Mouse (Mus musculus): ENCODE data around the gene Rhbdl3.

Gene Rhbdl3

DNA sequence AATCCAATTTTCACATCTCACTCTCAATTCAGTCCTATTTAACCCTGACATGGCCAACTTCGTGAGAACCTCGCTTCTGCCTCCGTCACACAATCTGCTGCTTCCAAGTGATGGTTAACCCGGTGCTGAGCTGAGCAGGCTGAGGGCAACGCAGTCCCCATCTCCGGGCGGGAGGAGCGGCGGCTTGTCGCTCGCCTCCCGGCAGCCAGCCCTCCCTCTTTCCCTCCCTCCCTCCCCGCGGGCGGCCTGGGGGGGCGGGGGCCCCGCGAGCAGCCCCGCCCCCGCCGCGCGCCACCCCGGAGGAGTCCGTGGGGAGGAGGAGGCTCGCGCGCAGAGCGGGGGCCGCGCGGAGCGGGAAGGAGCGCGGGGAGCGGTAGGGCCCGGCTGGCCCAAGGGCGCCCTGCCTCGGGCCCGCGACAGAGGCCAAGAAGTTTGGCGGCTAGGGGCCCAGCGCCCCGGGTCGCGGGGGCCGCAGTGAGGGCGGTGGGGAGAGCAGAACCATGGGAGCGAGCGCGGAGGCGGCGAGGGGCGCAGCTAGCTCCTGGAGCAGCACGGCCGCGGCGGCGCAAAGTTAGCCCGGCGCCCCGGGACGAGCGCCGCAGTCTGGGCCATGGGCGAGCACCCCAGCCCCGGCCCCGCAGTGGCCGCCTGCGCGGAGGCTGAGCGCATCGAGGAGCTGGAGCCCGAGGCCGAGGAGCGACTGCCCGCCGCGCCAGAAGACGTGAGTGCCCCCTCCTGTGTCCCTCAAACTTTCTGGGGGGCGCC lies at the start of gene Rhbdl3:
Gene Rhbdl3 (plus strand): TSS at position 362 of the 765 bp plus-strand sequence.
- DNase-seq (ENCODE audit: low spot score) = no peak

DNA sequence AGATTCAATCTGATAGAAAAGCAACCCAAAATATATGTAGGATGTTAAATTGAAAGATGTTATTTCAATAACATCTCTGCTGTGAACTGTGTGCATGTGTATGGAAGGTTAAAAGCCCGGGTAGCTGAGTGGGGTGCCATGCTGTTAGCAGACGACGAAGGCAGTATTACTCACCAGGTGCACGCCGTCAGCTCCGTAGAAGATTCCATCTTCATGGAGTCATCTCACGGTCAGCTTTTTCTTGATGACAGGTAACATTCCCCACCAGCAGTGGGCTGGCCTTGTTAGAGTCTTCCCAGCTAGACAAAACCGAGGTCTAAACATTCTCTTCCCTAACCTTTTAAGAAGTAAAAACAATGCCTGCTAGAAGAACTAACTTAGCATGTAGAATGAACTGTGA lies 36.6 kb upstream of the Rhbdl3 start:
- no peak for DNase-seq (ENCODE audit: low spot score)

DNA sequence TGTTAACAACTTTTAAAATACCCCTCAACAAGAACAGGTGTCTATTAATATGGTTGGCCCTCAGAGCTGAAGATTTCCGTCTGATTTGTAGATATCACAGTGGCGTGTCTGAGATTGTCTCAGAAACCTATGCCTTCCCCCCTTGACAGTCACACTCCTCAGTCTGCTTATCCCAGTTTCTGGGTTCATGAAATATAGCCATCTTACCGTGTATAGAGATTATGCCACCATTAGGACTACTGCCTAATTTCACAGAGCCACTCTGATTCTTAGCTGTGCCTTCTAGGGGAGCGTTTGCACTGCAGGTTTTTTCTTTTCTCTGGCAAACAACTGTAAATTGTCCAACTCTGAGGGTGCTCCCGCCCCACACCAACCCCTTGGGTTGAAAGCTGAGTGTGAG lies 29.6 kb upstream of the Rhbdl3 start:
- no peak for DNase-seq (ENCODE audit: low spot score)

DNA sequence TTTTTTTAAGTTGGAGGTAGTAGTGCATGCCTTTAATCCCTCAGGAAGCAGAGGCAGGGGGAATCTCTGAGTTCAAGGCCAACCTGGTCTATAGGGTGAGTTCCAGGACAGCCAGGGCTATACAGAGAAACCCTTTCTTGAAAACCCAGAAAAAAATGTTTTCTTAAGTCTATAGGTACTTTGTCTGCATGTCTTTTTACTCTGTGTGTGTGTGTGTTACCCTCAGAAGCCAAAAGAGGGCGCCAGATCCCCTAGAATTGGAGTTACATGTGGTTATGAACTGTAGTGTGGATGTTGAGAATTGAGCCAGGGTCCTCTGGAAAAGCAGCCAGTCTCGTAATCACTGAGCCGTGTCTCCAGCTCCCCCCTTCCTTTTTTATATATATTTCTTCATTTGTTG lies 25.7 kb upstream of the Rhbdl3 start:
- no peak for DNase-seq (ENCODE audit: low spot score)

DNA sequence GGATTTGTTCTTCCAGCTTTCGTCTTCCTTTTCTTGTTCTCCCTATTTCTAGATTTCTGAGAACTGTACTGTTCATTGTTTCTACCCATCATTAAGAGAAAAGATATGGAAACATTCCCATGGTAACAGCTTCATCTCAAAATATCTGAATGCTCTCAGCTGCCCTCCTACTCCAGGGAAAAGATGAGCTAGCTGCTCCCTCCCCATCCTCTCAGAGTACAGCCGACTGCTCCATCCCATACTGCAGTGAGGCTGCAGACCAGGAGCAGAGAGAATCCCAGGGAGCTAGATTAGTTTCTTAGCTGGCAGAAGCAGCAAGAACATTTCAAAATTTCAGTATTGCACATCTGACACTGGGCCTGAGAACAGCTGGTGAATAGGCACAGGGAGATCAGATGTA lies 22.7 kb upstream of the Rhbdl3 start:
- DNase-seq (ENCODE audit: low spot score) = no peak

DNA sequence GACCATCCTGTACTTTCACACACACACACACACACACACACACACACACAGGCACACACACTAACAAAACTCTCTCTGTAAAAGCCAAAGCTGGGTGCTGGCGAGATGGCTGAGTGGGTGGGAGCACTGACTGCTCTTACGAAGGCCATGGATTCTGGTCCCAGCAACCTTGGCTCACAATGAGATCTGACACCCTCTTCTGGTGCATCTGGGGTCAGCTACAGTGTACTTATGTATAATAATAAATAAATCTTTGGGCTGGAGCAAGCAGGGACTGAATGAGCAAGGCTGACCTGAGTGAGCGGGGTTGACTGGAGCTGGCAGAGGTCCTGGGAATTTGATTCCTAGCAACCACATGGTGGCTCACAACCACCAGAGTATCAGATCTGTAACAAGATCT lies 16.9 kb upstream of the Rhbdl3 start:
- DNase-seq (ENCODE audit: low spot score) = no peak

DNA sequence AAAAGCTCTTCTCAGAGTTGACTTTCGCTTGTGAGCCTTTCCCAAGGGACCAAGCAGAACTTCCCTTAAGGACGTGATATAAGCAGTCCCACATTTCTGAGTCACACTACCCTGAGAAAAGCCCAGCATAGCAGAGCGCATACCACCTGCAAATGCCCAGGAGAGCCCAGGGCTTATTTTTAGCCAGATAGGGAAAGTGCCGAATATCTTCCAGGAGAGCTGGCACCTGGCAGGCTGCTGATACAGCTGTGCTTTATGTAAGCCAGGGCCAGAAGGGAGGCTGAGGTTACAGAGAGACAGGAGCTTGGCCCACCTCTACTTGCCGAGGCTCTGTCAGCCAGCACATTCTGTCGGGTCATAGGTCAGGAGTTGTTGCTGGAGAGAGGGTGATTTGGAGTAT lies 16.1 kb upstream of the Rhbdl3 start:
- no peak for DNase-seq (ENCODE audit: low spot score)

DNA sequence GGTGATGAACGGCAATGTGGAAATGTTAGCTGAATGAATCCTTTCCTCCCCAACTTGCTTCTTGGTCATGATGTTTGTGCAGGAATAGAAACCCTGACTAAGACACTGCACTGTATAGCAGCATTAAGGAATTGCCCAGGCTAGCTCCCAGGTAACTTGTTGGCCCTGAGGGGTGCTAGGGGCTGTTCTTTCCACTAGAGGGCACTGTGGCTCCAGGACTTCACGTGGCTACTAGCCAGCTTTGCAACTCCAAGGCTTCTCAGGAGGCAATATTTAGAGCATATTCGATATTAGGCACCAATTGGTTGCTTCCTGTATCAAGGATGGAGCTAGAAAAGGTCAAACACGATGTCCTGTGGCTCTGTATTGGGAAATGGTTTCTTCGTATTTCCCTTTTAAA lies 13.6 kb upstream of the Rhbdl3 start:
- DNase-seq (ENCODE audit: low spot score) = no peak

DNA sequence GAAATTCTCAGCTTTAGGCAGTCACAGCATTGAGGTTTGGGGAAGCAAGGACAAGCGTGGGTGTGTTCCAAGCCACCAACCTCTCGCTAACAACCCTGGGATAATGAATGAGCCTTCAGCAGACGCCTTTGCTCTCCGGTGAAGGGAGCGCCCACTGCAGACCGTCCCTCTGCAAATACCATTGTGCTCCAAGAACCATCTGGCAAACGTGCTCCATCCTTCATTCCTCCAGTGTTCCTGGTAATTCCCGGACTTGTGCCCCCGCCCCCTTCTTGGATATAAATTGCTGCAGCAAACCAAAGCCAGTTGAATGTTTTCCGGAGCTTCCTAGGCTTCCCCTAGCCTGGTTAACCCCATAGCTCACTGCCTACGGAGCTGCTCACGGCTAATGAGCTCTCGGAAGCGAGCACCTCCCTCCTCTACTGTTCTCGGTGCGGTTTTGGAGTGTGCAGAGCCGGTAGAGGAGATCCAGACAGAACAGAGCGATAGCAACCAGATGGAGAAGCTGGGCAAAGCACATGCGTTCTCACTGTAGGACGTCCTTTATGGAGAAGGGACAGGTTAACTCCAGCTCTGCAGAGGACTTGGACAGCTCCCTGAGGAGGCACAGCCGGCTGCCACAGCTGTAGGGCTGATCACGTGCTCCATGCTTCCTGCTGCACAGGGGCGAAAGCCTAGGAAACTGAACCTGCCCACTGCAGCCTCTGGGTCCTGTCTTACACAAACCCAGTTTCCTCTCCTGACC lies 10.8 kb upstream of the Rhbdl3 start:
- DNase-seq (ENCODE audit: low spot score) = no peak

DNA sequence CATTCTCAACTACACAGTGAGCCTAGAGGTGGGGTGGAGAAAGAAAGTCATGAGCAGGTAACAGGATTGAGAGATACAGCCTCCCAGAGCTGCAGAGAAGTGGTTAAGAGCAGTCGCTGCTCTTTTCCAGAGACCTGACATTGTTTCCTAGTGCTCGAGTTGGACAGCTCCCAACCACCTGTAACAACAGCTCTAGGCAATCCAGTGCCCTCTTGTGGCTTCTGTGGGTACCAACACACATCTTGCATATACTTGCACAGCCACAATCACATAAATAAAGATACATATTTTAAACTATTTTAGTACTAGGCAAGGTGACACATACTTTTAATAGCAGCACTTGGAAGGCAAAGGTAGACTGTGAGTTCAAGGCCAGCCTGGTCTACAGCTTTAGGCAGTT lies 9.7 kb upstream of the Rhbdl3 start:
- DNase-seq (ENCODE audit: low spot score) = no peak

DNA sequence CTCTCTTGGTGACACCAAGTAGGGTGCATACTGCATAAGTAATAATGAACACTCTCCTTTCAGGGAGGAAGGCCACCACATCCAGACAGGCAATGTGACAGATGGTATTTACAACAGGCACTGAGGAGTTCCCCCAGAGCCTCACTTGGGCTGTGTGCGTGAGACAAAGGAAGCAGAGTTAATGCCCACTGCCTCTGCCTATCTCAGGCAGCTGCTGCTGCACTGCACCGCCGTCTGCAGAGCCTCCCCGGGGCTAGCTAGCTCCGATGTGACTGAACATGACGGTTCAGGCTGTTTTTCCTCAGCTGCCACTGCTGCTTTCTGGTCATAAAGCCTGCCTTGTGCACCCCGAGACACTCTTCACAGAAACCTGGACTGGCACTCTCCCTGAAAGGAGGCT lies 8.2 kb upstream of the Rhbdl3 start:
- no peak for DNase-seq (ENCODE audit: low spot score)

DNA sequence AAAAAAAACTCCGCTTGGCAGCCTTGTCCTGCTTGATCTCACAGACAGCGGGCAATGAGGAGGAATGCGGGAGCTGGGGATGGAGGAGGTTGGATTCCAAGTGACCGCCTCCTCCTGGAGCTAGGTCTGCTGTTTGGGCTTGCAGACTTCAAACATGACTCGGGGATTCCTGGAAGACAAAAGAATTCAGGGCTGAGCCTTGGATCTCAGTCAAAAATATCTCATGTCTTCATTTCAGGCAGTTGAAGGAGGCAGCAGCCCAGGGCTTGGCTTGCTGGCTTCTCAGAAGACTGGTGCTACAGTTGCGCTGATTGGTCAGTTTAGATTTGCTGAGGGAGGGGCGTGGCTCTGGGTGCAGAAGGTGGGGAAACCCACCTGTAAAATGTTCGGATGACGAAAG lies 5.6 kb upstream of the Rhbdl3 start:
- no peak for DNase-seq (ENCODE audit: low spot score)

DNA sequence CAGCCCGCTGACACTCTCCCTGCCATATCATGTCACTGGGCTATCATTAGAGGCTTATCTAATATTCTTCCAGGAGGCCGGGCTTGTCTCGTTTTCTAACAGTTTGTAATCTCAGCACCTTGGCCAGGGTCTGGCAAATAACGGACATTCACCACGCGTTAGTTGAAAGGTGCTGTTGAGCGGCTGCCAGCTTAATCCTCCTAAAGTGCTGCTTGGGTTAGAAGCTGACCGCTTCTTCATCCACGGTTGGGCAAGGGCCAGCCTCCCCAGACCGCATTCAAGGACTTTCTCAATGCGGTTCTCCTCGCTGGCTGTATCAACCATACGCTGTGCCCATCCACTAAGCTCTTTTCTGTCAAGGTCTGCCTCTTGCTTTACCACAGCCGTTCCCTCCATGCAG lies 4.9 kb upstream of the Rhbdl3 start:
- DNase-seq (ENCODE audit: low spot score) = no peak

DNA sequence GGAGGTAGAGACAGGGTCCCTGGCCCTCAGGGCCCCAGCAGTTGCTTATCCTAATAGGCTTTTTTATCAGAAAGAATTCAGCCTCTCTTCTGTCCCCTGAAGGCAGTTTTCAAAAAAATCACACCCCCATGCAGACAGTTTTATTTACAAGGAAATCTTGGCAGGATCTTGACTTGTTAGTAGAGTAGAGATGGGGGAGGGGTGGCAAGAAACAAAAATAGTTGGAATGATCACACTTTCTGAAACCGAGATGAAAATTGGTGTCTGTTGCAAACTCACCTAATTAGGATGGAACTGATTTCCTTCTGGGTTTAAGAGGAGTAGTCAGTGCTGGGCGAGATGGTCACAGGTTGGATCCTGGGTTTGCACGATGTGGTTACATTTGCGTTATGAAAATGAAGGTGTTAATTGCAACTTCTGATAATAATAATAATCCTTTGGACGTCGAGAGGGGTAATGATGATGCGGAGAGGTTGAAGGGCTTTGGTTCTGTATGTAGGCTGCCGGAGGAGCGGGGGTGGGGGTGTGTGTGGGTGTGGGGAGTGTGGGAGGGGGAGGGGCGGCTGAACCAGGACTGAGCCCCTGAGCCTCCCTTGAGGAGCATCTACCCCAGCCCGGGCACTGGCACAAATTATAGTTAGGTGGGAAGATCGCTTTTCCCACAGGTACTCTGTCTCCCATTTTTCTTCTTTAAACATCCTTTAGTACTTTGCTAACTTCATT lies 1.0 kb upstream of the Rhbdl3 start:
- no peak for DNase-seq (ENCODE audit: low spot score)

DNA sequence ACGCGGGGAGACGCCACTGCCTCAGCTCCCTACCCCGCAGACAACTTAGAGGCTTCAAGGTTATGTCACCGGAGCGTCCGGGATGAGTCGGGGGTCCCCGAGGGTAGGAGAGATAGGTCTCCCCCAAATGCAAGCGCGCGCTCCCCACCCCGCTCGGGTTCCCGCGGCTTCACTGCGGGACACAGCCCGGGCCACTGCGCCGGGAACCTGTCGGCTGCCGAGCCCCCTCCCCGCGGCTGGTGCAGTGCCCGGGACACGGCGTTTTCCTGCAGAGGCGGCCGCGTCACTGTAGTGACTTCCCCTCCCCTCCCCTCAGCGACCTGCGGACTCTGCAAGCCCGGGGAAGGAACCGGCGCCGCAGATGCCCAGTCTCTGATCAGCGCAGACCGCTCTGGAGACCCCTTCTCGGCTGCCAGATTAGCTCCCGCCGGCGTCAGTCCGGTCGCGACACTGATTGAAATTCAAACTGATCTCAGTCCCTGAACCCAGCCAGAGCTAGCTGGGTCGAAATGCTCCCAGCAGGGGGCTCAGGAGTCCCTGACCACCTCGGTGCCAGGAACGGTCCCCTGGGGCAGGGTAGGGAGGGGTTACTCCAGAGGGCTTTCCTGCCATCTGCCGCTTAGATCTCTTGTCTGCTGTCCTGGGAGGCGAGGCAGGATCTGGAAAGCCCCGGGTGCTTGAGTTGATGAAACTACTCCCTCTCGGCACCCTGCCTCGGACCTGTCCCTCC lies 769 bp downstream of the Rhbdl3 start:
- DNase-seq (ENCODE audit: low spot score) = no peak

DNA sequence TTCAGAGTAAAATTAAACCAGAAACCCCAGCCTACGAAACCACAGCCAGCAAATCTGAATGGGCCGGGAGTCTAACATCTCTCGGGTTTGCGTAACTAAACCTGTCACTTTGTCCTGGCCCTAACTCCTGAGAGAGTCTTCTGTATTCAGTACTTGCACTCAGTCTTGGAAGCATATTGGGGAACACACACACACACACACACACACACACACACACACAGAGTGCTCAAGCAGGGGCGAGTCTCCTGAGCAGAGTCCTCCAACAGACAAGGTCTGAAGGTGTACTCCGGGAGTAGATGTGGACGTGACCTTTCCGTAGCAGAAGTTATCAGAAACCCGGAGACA lies 1.3 kb downstream of the Rhbdl3 start:
- DNase-seq (ENCODE audit: low spot score) = no peak

DNA sequence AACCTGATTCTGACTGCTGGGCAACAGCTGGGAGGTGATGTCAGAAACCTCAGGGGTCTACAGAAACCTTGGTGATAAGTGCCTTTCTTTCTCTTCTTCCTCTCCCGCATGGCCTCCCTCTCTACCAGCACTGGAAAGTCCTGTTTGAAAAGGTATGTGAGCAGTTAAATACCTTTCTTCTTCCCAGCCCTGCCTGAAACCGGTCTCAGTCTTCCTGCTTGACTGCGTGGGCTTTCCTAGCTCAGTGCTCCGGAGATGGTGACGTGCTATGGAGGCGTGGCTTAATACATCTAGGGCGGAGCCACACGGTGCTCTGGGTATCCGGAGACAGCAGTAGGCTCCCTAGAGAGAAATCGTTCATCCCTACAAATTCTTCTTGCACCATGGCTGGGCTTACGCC lies 1.8 kb downstream of the Rhbdl3 start:
- peak; percentile 57 for DNase-seq (ENCODE audit: low spot score)

DNA sequence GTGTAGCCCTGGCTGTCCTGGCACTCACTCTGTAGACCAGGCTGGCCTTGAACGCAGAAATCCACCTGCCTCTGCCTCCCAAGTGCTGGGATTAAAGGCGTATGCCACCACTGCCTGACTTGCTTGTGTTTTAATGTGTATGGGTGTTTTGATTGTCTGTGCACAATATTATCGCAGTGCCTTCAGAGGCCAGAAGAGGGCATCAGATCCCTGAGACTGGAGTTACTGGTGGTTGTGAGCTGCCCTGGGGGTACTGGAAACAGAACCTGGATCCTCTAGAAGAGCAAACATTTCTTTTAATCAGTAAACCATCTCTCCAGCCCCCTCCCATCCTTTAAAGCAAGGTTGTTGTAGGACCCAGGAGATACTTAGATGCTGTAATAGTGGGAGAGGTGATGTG lies 3.0 kb downstream of the Rhbdl3 start:
- DNase-seq (ENCODE audit: low spot score) = no peak

DNA sequence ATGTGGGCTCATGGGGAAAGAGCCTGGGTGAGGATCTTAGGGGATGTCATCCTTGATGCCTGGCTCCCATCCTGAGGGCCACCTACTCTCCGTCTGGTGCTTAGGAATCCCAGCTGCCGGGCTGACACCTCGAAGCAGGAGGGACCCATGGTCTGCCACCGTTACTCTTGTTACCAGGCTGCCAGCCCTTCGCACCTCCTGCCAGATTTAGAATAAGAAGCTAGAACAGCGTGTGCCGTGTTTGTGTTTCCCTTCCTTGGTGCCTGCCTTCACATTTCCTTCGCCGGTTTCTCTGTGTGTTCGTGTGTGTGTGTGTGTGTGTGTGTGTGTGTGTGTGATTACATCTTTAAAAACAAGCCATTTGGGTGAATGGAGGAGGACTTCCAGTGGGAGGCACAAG lies 4.1 kb downstream of the Rhbdl3 start:
- DNase-seq (ENCODE audit: low spot score) = peak; percentile 61

DNA sequence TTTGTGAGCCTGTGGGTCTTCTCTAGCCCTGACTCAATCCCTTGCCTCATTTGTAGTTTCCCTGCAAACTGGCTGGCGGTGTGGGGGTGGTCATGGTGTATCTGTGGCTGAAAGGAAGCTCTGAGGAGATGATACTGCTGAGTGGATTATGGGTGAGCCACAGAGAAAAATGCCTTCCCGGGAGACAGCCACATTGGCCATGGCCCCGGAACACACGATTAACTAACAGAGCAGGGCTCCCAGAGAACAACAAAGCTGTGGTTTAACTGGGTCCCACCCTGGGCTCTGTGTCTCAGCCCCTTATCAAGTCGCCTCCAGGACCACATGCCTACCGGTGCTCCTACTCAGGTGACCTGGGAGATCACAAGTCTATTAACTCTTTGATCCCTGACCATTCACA lies 7.8 kb downstream of the Rhbdl3 start:
- no peak for DNase-seq (ENCODE audit: low spot score)

DNA sequence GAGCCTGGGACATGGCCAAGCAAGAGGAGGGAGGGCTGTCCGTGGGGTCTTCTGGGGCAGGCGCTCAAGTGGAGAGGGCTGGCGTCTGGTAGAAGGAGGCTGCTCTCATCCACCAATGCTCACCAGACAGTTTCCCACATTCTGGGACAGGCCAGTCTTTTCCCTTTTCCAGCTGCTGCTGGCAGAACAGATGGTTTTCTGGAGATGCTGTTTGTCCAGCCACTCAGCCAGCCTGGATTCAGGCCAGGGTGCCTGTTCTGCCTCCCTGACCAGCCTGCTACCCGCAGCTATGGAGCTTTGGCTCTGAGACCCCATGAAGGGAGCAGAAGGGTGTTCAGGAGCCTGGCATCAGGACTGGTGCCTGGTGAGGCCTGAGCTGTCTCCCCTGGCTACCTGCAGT lies 10.6 kb downstream of the Rhbdl3 start:
- DNase-seq (ENCODE audit: low spot score) = no peak

DNA sequence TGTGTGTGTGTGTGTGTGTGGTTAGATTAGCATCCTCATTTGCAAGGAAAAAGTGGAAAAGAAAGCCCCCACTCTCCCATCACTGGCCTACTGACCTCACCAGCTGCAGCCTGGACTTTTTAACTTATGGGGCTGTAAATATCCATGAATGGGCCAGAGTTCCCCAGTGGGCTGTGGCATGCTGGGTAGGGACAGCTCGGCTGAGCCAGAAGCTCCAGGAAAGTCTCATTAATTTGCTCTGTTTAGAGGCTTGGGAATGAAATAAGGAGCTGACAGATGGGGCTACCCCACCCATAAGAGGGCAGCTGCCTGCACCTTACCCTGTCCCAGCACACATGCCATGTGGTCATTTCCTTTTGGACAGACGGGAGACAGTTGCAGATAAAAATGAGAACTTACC lies 11.3 kb downstream of the Rhbdl3 start:
- DNase-seq (ENCODE audit: low spot score) = no peak

DNA sequence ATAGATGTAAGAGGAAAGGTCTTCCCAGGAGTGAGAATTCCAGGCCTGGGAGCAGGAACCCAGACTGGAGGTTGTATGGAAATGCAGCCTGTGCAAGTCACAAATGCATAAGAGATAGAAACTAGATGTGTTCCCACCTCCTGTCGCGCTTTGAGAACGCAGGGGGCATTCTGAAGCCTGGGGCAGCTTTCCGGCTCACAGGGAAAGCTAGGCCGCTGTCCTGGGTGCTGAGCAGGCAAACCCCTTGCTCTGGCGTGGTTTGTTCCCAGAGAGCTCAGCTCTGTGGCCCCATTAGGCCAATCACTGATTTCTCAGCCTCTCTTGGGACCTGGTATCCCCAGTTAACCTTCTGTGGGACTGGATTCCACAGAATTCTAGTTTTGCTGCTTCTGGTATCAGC lies 11.9 kb downstream of the Rhbdl3 start:
- DNase-seq (ENCODE audit: low spot score) = no peak
